Mouse (Mus musculus): Measurements from ENCODE around the gene Cenpc1. TPM values are rescaled to one million over a fixed set of nuclear protein-coding genes. Genes with fewer than 3 reads are reported as not detected.

Gene Cenpc1
- total RNA-seq, 1 experiment = 21.7 TPM

GRCm38 (mm10) chr5:85987516-85987863 lies 77.9 kb downstream of the Cenpc1 start:
- no peak for DNase-seq (ENCODE audit: low read depth, low spot score)
- H3K4me1 ChIP-seq (ENCODE audit: control insufficient read depth in 2 of 2, insufficient read depth in 2 of 2, low read length in 2 of 2, poor library complexity in 1 of 2) = no peaks in the 10 kb centered on the region
- no peaks in the 10 kb centered on the region for H3K36me3 ChIP-seq (ENCODE audit: control insufficient read depth, insufficient read depth, low read length, poor library complexity, severe bottlenecking)
- H3K4me3 ChIP-seq (ENCODE audit: insufficient read depth in 1 of 2, low read depth in 1 of 2, low read length in 2 of 2, poor library complexity in 1 of 2, severe bottlenecking in 1 of 2) = no peak overlapping the region
- no peaks in the 10 kb centered on the region for H3K9me3 ChIP-seq (ENCODE audit: control insufficient read depth, insufficient read depth, low read depth, low read length)
- no peak overlapping the region for H3K27ac ChIP-seq (ENCODE audit: insufficient read depth, low read depth, low read length, poor library complexity, severe bottlenecking)
- in situ Hi-C loops (cut with MboI; ENCODE audit: low sequenced_read_pairs in 2 of 2, unreplicated experiment in 2 of 2) = no loop called here
- TF ChIP-seq CHD2 (IDR thresholded peaks at IDR 0.05; ENCODE audit: low read depth, low read length) (no peak), ZNF384 (IDR thresholded peaks at IDR 0.05; ENCODE audit: low read depth, low read length) (no peak), ZC3H11A (IDR thresholded peaks at IDR 0.05; ENCODE audit: borderline replicate concordance, low read depth, low read length) (no peak), HCFC1 (IDR thresholded peaks at IDR 0.05; ENCODE audit: borderline replicate concordance, insufficient read depth, low read length) (no peak), MAFK (IDR thresholded peaks at IDR 0.05; ENCODE audit: insufficient read depth, low read depth, low read length) (no peak)
- no peak overlapping the region for H3K9ac ChIP-seq (ENCODE audit: insufficient read depth, low read depth, low read length, poor library complexity, severe bottlenecking)

GRCm38 (mm10) chr5:85986734-85987515 lies 78.5 kb downstream of the Cenpc1 start:
- no peaks in the 10 kb centered on the region for H3K9me3 ChIP-seq (ENCODE audit: control insufficient read depth, insufficient read depth, low read depth, low read length)
- no peak overlapping the region for H3K4me3 ChIP-seq (ENCODE audit: insufficient read depth in 1 of 2, low read depth in 1 of 2, low read length in 2 of 2, poor library complexity in 1 of 2, severe bottlenecking in 1 of 2)
- H3K4me1 ChIP-seq (ENCODE audit: control insufficient read depth in 2 of 2, insufficient read depth in 2 of 2, low read length in 2 of 2, poor library complexity in 1 of 2) = no peaks in the 10 kb centered on the region
- TF ChIP-seq HCFC1 (IDR thresholded peaks at IDR 0.05; ENCODE audit: borderline replicate concordance, insufficient read depth, low read length) (no peak), MAFK (IDR thresholded peaks at IDR 0.05; ENCODE audit: insufficient read depth, low read depth, low read length) (no peak), CHD2 (IDR thresholded peaks at IDR 0.05; ENCODE audit: low read depth, low read length) (no peak), ZNF384 (IDR thresholded peaks at IDR 0.05; ENCODE audit: low read depth, low read length) (no peak), ZC3H11A (IDR thresholded peaks at IDR 0.05; ENCODE audit: borderline replicate concordance, low read depth, low read length) (no peak)
- H3K9ac ChIP-seq (ENCODE audit: insufficient read depth, low read depth, low read length, poor library complexity, severe bottlenecking) = no peak overlapping the region
- in situ Hi-C loops (cut with MboI; ENCODE audit: low sequenced_read_pairs in 2 of 2, unreplicated experiment in 2 of 2) = no loop called here
- H3K36me3 ChIP-seq (ENCODE audit: control insufficient read depth, insufficient read depth, low read length, poor library complexity, severe bottlenecking) = no peaks in the 10 kb centered on the region
- no peak overlapping the region for H3K27ac ChIP-seq (ENCODE audit: insufficient read depth, low read depth, low read length, poor library complexity, severe bottlenecking)
- DNase-seq (ENCODE audit: low read depth, low spot score) = no peak

- Histone ChIP-seq H3K36me3 (ENCODE audit: control insufficient read depth, insufficient read depth, low read length, poor library complexity, severe bottlenecking) (no peaks in the 10 kb centered on the region), H3K9ac (ENCODE audit: insufficient read depth, low read depth, low read length, poor library complexity, severe bottlenecking) (no peak overlapping the region), H3K9me3 (ENCODE audit: control insufficient read depth, insufficient read depth, low read depth, low read length) (no peaks in the 10 kb centered on the region), H3K4me1 (ENCODE audit: control insufficient read depth in 2 of 2, insufficient read depth in 2 of 2, low read length in 2 of 2, poor library complexity in 1 of 2) (no peaks in the 10 kb centered on the region), H3K27ac (ENCODE audit: insufficient read depth, low read depth, low read length, poor library complexity, severe bottlenecking) (no peak overlapping the region), H3K4me3 (ENCODE audit: insufficient read depth in 1 of 2, low read depth in 1 of 2, low read length in 2 of 2, poor library complexity in 1 of 2, severe bottlenecking in 1 of 2) (no peak overlapping the region)
- no peak for DNase-seq (ENCODE audit: low read depth, low spot score)
- TF ChIP-seq HCFC1 (IDR thresholded peaks at IDR 0.05; ENCODE audit: borderline replicate concordance, insufficient read depth, low read length) = no peak
- no peak for TF ChIP-seq ZC3H11A (IDR thresholded peaks at IDR 0.05; ENCODE audit: borderline replicate concordance, low read depth, low read length)
- TF ChIP-seq CHD2 (IDR thresholded peaks at IDR 0.05; ENCODE audit: low read depth, low read length) = no peak
- no peak for TF ChIP-seq MAFK (IDR thresholded peaks at IDR 0.05; ENCODE audit: insufficient read depth, low read depth, low read length)
- TF ChIP-seq ZNF384 (IDR thresholded peaks at IDR 0.05; ENCODE audit: low read depth, low read length) = no peak
- in situ Hi-C loops (cut with MboI; ENCODE audit: low sequenced_read_pairs in 2 of 2, unreplicated experiment in 2 of 2) = no loop called here
Observed at GRCm38 (mm10) chr5:85977646-85978426, 87.5 kb downstream of the Cenpc1 start.

GRCm38 (mm10) chr5:85962791-85963190 lies 102.6 kb downstream of the Cenpc1 start:
- no peak for TF ChIP-seq HCFC1 (IDR thresholded peaks at IDR 0.05; ENCODE audit: borderline replicate concordance, insufficient read depth, low read length)
- TF ChIP-seq ZC3H11A (IDR thresholded peaks at IDR 0.05; ENCODE audit: borderline replicate concordance, low read depth, low read length) = no peak
- TF ChIP-seq ZNF384 (IDR thresholded peaks at IDR 0.05; ENCODE audit: low read depth, low read length) = no peak
- no peak for TF ChIP-seq CHD2 (IDR thresholded peaks at IDR 0.05; ENCODE audit: low read depth, low read length)
- TF ChIP-seq MAFK (IDR thresholded peaks at IDR 0.05; ENCODE audit: insufficient read depth, low read depth, low read length) = no peak
- H3K36me3 ChIP-seq (ENCODE audit: control insufficient read depth, insufficient read depth, low read length, poor library complexity, severe bottlenecking) = no peaks in the 10 kb centered on the region
- in situ Hi-C loops (cut with MboI; ENCODE audit: low sequenced_read_pairs in 2 of 2, unreplicated experiment in 2 of 2) = no loop called here
- peak; percentile 19 for DNase-seq (ENCODE audit: low read depth, low spot score)
- H3K4me1 ChIP-seq (ENCODE audit: control insufficient read depth in 2 of 2, insufficient read depth in 2 of 2, low read length in 2 of 2, poor library complexity in 1 of 2) = peaks cover 0 to 5% of the 10 kb centered on the region in 2 experiments; a peak in 1 of 4 replicates
- no peak overlapping the region for H3K27ac ChIP-seq (ENCODE audit: insufficient read depth, low read depth, low read length, poor library complexity, severe bottlenecking)
- H3K9ac ChIP-seq (ENCODE audit: insufficient read depth, low read depth, low read length, poor library complexity, severe bottlenecking) = no peak overlapping the region
- no peaks in the 10 kb centered on the region for H3K9me3 ChIP-seq (ENCODE audit: control insufficient read depth, insufficient read depth, low read depth, low read length)
- peak overlapping the region; percentile 23 to 59 for H3K4me3 ChIP-seq (ENCODE audit: insufficient read depth in 1 of 2, low read depth in 1 of 2, low read length in 2 of 2, poor library complexity in 1 of 2, severe bottlenecking in 1 of 2)

Other genes with a start within 250 kb of the Cenpc1 start
- 0.09 and 0.11 TPM in 2 replicates for gene Stap1, start 6.2 kb upstream of the Cenpc1 start, total RNA-seq (2012; rRNA removed)
- 28.9 and 36.0 TPM in 2 replicates for gene Uba6, start 107.2 kb upstream of the Cenpc1 start, total RNA-seq (2012; rRNA removed)
- not detected in 2 replicates for gene Gnrhr, start 132.3 kb upstream of the Cenpc1 start, total RNA-seq (2012; rRNA removed)
- not detected in 2 replicates for gene Tmprss11c, start 223.7 kb upstream of the Cenpc1 start, total RNA-seq (2012; rRNA removed)